Mouse (Mus musculus): ENCODE results near the gene Ppp1r35. TPM values are rescaled to one million over a fixed set of nuclear protein-coding genes. Genes with fewer than 3 reads are reported as not detected.

The Ppp1r35 gene
- polyA plus RNA-seq, 1 experiment from 2014 or later: 17.8 TPM

GRCm38 (mm10) chr5:137785164-137786031 lies 6.7 kb downstream of the Ppp1r35 start:
- 0 out of 2 replicates have a peak, but pooled peaks cover 3% of the 10 kb centered on the region for H3K27me3 ChIP-seq
- peak; percentile 15 for ATAC-seq (ENCODE audit: low read depth)
- H3K27ac ChIP-seq: peak overlapping the region; percentile 99
- H3K4me1 ChIP-seq (replicated peaks): peaks cover 50% of the 10 kb centered on the region
- peak overlapping the region; percentile 99 for H3K4me2 ChIP-seq
- H3K9me3 ChIP-seq (replicated peaks): no peaks in the 10 kb centered on the region
- peak overlapping the region; percentile 97 for H3K9ac ChIP-seq
- H3K4me3 ChIP-seq (replicated peaks): peak overlapping the region; percentile 84
- peaks cover 45% of the 10 kb centered on the region for H3K36me3 ChIP-seq
- peak; percentile 38 for DNase-seq
- WGBS (ENCODE audit: insufficient replicate concordance): 2% methylated on average over 50 of the region's 62 CpGs

- H3K4me3 ChIP-seq (replicated peaks): peak overlapping the region; percentile 84
- ATAC-seq (ENCODE audit: low read depth) (peak; percentile 84), DNase-seq (peak; percentile 98)
- peak overlapping the region; percentile 99 for H3K4me2 ChIP-seq
- peak overlapping the region; percentile 97 for H3K9ac ChIP-seq
- 0 out of 2 replicates have a peak, but pooled peaks cover 3% of the 10 kb centered on the region for H3K27me3 ChIP-seq
- no peaks in the 10 kb centered on the region for H3K9me3 ChIP-seq (replicated peaks)
- H3K36me3 ChIP-seq: peaks cover 36% of the 10 kb centered on the region
- peaks cover 46% of the 10 kb centered on the region for H3K4me1 ChIP-seq (replicated peaks)
- H3K27ac ChIP-seq: peak overlapping the region; percentile 99
- under 1% methylated on average over 79 of the region's 79 CpGs for WGBS (ENCODE audit: insufficient replicate concordance)
Measured at GRCm38 (mm10) chr5:137786109-137786942, 7.7 kb downstream of the Ppp1r35 start.

GRCm38 (mm10) chr5:137787151-137787928 lies 8.7 kb downstream of the Ppp1r35 start, which contains the start of the genes Mepce and Zcwpw1:
Gene Mepce (minus strand): TSS chr5:137787655.
Gene Zcwpw1 (plus strand): TSS chr5:137787798.
- ATAC-seq (ENCODE audit: low read depth): peak; percentile 70
- Histone ChIP-seq H3K27ac (peak within 1 kb of the TSS; percentile 99), H3K4me1 (replicated peaks) (peaks cover 37% of the 10 kb centered on the region), H3K4me3 (replicated peaks) (peak within 1 kb of the TSS; percentile 84), H3K27me3 (0 out of 2 replicates have a peak, but pooled peaks cover 3% of the 10 kb centered on the region), H3K9me3 (replicated peaks) (no peaks in the 10 kb centered on the region), H3K4me2 (peak within 1 kb of the TSS; percentile 99), H3K9ac (peak within 1 kb of the TSS; percentile 97), H3K36me3 (peaks cover 26% of the 10 kb centered on the region)
- WGBS (ENCODE audit: insufficient replicate concordance): under 1% methylated on average over 48 of the region's 48 CpGs
- peak; percentile 91 for DNase-seq

- 66% methylated on average over 24 of the region's 24 CpGs for WGBS (ENCODE audit: insufficient replicate concordance)
- Histone ChIP-seq H3K27me3 (0 out of 2 replicates have a peak, but pooled peaks cover 6% of the 10 kb centered on the region), H3K9ac (no peak overlapping the region), H3K36me3 (peaks cover 17% of the 10 kb centered on the region), H3K27ac (no peak overlapping the region), H3K4me2 (peak overlapping the region; percentile 99), H3K4me3 (replicated peaks) (0 out of 2 replicates have a peak overlapping the region, but pooled peaks have one; percentile 84), H3K4me1 (replicated peaks) (peaks cover 30% of the 10 kb centered on the region), H3K9me3 (replicated peaks) (no peaks in the 10 kb centered on the region)
- ATAC-seq (ENCODE audit: low read depth): no peak
- DNase-seq: no peak
Measured at GRCm38 (mm10) chr5:137788171-137788570, 9.5 kb downstream of the Ppp1r35 start.

- Histone ChIP-seq H3K9ac (no peak overlapping the region), H3K9me3 (replicated peaks) (no peaks in the 10 kb centered on the region), H3K4me2 (no peak overlapping the region), H3K27me3 (0 out of 2 replicates have a peak, but pooled peaks cover 6% of the 10 kb centered on the region), H3K27ac (no peak overlapping the region), H3K4me1 (replicated peaks) (peaks cover 21% of the 10 kb centered on the region), H3K4me3 (replicated peaks) (no peak overlapping the region), H3K36me3 (peaks cover 9% of the 10 kb centered on the region)
- DNase-seq (no peak), ATAC-seq (ENCODE audit: low read depth) (no peak)
- WGBS (ENCODE audit: insufficient replicate concordance): 78% methylated on average over 2 of the region's 2 CpGs
Measured at GRCm38 (mm10) chr5:137788946-137789531, 10.4 kb downstream of the Ppp1r35 start.

GRCm38 (mm10) chr5:137791553-137791952 lies 12.9 kb downstream of the Ppp1r35 start:
- Histone ChIP-seq H3K27me3 (0 out of 2 replicates have a peak, but pooled peaks cover 6% of the 10 kb centered on the region), H3K9ac (no peak overlapping the region), H3K4me2 (no peak overlapping the region), H3K4me1 (replicated peaks) (peaks cover 6% of the 10 kb centered on the region), H3K9me3 (replicated peaks) (no peaks in the 10 kb centered on the region), H3K4me3 (replicated peaks) (no peak overlapping the region), H3K27ac (no peak overlapping the region), H3K36me3 (no peaks in the 10 kb centered on the region)
- ATAC-seq (ENCODE audit: low read depth) (no peak), DNase-seq (no peak)

- no peak overlapping the region for H3K27ac ChIP-seq
- WGBS (ENCODE audit: insufficient replicate concordance): 58% methylated on average over 3 of the region's 3 CpGs
- H3K4me2 ChIP-seq: no peak overlapping the region
- ATAC-seq (ENCODE audit: low read depth) (no peak), DNase-seq (no peak)
- H3K9ac ChIP-seq: no peak overlapping the region
- H3K4me3 ChIP-seq (replicated peaks): no peak overlapping the region
- 0 out of 2 replicates have a peak, but pooled peaks cover 2% of the 10 kb centered on the region for H3K27me3 ChIP-seq
- no peaks in the 10 kb centered on the region for H3K4me1 ChIP-seq (replicated peaks)
- no peaks in the 10 kb centered on the region for H3K36me3 ChIP-seq
- no peaks in the 10 kb centered on the region for H3K9me3 ChIP-seq (replicated peaks)
Measured at GRCm38 (mm10) chr5:137796606-137797005, 18.0 kb downstream of the Ppp1r35 start.

- no peaks in the 10 kb centered on the region for H3K4me1 ChIP-seq (replicated peaks)
- H3K9ac ChIP-seq: no peak overlapping the region
- H3K27ac ChIP-seq: no peak overlapping the region
- H3K4me3 ChIP-seq (replicated peaks): no peak overlapping the region
- H3K27me3 ChIP-seq: no peaks in the 10 kb centered on the region
- no peak overlapping the region for H3K4me2 ChIP-seq
- 42% methylated on average over 3 of the region's 3 CpGs for WGBS (ENCODE audit: insufficient replicate concordance)
- no peaks in the 10 kb centered on the region for H3K36me3 ChIP-seq
- DNase-seq: no peak
- ATAC-seq (ENCODE audit: low read depth): no peak
- H3K9me3 ChIP-seq (replicated peaks): no peaks in the 10 kb centered on the region
Measured at GRCm38 (mm10) chr5:137800917-137801316, 22.3 kb downstream of the Ppp1r35 start.

- Histone ChIP-seq H3K9me3 (replicated peaks) (no peaks in the 10 kb centered on the region), H3K4me1 (replicated peaks) (no peaks in the 10 kb centered on the region), H3K9ac (no peak overlapping the region), H3K27ac (no peak overlapping the region), H3K4me2 (no peak overlapping the region), H3K4me3 (replicated peaks) (no peak overlapping the region), H3K36me3 (no peaks in the 10 kb centered on the region), H3K27me3 (no peaks in the 10 kb centered on the region)
- DNase-seq (no peak), ATAC-seq (ENCODE audit: low read depth) (no peak)
- 44% methylated on average over 1 of the region's 1 CpGs for WGBS (ENCODE audit: insufficient replicate concordance)
Measured at GRCm38 (mm10) chr5:137806158-137806557, 27.5 kb downstream of the Ppp1r35 start.

GRCm38 (mm10) chr5:137808316-137808715 lies 29.7 kb downstream of the Ppp1r35 start:
- Histone ChIP-seq H3K9ac (no peak overlapping the region), H3K36me3 (no peaks in the 10 kb centered on the region), H3K4me1 (replicated peaks) (no peaks in the 10 kb centered on the region), H3K27ac (no peak overlapping the region), H3K9me3 (replicated peaks) (no peaks in the 10 kb centered on the region), H3K4me3 (replicated peaks) (no peak overlapping the region), H3K4me2 (no peak overlapping the region), H3K27me3 (no peaks in the 10 kb centered on the region)
- DNase-seq (no peak), ATAC-seq (ENCODE audit: low read depth) (no peak)
- WGBS (ENCODE audit: insufficient replicate concordance): 78% methylated on average over 5 of the region's 5 CpGs

Measured in liver, embryonic 13.5 days (tissue).